Mouse (Mus musculus) heart, adult 8-10 months (tissue): ENCODE results near the gene C2cd2. TPM values are rescaled to one million over a fixed set of nuclear protein-coding genes. Genes with fewer than 3 reads are reported as not detected.

ENCODE experiments used
- DNase-seq: peaks from one replicate; pipeline ENCODE4 v3.0.0; 2022; ENCODE audit warnings: low spot score
- microRNA-seq: library from miRNA; unstranded; fragments of <30 nt; microRNA quantifications from one replicate; pipeline ENCODE4 v1.2.0, GENCODE M21; 2022
- total RNA-seq, 4 experiments: library from RNA; stranded (reverse); gene quantifications; 2 replicates each; pipeline ENCODE4 v1.2.4; 2022

C2cd2 gene
- total RNA-seq, 4 experiments from 2014 or later: 18.7 to 27.2 (median 24.4) TPM

GRCm38 (mm10) chr16:97814060-97814459 lies 148.3 kb downstream of the C2cd2 start:
- DNase-seq: no peak

- DNase-seq: no peak
These were observed 153.5 kb downstream of the C2cd2 start for GRCm38 (mm10) chr16:97808881-97809280.

- no peak for DNase-seq
These were observed 156.8 kb downstream of the C2cd2 start for GRCm38 (mm10) chr16:97805646-97806045.

Small RNA genes within 50 kb of the gene (microRNA-seq; reads per million reads assigned to microRNA genes)
- gene Mir6964: not detected

Other genes with a start within 250 kb of the C2cd2 start
- gene Ripk4, start 198.8 kb downstream of the C2cd2 start, total RNA-seq: under 1 TPM; 0.06 to 0.22 (median 0.19) TPM
- 1 to 10 TPM; 4.5 to 6.5 (median 5.0) TPM for gene Prdm15, start 110.7 kb downstream of the C2cd2 start, total RNA-seq
- 10 to 100 TPM in 3 of 4 experiments, 1 to 10 TPM in 1; 7.3 to 10.4 (median 10.2) TPM for gene Zbtb21, start within 50 bp of the C2cd2 start, total RNA-seq
- 1 to 10 TPM; 2.7 to 7.8 (median 3.7) TPM for gene B230307C23Rik, start 34.7 kb upstream of the C2cd2 start, total RNA-seq
- gene A630089N07Rik, start 119.9 kb upstream of the C2cd2 start, total RNA-seq: 1 to 10 TPM; 1.6 to 2.2 (median 2.1) TPM